Mouse (Mus musculus) thymus, postnatal 36 days (tissue): ENCODE results near the gene Tap1.

Experiments used
- DNase-seq, 2 experiments: peaks; one replicate each; pipeline ENCODE4 v3.0.0; 2022; ENCODE audit warnings: mixed read lengths in 2 of 2

Gene Tap1

DNA sequence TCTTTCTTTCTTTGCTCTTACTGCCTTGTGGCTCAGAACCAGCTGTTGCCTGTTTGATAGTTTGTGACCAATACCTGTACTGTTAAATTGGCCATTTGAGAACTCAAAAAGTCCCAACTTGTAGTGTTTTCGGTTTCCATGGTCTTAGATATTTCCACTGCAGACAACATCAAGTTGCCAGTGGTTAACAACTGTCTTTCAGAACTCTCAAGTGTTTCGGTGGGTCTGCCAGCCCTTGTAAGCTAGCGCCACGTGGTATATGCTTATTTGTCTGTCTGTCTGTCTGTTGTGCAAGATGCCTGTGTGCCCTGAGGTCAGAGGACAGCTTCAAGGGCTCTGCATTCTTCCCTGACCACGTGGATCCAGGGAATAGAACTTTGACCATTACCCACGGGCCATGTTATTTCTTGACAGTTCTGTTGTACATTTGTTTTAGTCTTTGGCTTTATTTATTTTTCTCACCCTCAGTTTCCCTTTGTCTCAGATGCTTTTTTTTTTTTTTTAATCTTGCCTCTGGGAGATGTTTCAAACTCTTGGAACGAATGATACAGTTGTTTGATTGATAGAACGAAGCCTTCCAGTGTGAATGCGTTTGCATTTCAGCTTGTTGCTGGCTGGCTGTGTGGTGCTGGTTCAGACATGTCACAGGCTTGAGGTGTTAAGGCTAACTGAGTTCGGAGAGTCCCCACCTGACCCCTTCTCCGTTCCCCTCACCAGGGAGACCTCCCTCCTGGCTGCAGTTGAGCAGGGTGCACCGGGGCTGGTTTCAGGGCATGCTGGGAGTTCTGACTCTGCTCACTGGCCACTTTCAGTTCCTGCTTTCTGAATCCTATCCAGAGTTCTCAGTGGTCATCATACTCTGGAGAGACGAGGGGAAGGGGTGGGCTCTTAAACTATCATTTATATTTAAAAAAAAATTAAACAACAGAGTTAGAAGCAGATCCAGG lies 7.2 kb upstream of the Tap1 start:
- DNase-seq, result no peak

DNA sequence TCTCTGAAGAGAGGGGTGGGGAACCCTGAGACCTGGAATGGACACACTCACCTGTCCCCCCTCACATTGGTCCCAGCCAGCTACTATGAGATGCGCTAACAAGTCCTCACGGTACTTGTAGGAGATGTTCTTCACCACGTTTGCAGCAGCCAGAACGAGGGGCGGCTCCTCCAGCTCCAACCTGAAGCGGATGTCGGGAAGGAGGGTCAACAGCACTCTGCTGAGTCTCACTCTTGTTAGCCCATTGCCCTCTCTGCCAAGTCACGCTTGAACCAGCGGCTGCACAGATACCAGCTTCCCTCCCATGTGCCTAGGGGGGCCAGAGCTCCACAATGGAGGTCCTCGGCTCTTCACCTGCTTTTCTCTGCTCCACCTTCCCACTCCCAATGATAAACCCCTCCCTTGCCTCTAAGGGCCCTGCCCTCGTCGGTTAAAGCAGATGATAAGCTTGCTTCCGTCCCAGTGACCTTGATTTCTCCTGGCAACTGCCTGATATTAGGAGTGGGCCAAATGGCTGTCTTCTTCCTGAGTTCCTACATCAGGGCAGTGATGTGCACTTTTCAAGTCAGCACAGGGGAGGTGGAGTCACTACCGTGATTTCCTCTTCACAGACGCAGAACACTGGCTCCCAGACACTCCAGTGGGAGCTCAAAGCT lies 3.7 kb upstream of the Tap1 start:
- DNase-seq, result no peak

DNA sequence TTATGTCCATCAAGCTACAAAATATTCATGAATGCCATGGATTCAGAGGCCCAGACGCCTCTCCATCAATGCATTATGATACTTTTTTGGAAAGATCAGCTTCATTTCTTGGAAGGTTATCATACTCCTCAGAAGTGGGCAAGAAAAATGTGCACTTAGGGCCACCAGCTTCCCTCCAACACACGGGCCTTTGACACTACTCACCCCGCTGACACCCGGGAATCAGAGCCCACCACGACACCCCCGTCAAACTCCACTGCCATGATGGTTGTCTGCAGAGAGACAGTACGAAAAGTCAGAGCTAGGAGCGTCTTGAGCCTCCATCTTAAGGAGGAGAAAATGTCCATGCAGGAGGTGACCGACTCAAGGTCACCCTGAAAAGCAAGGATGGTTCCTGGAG lies 1.8 kb upstream of the Tap1 start:
- DNase-seq, result no peak

DNA sequence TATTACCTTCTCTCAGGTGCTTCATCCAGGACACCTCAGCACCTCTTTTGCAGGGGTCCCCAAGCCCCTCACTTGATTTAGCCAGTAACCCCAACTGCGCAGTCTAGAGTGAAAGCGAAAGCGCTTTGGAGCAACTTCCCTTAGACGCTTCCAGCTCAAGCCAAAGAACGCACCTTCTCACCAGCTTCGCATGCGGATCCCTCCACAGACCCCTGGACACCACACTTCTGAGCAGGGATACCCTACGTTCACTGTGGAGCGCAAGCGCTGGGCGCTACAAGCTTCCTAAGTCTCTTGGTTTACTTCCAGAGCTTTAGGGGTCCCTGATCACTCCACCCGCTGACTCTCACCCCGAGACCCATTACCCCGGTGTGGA lies 480 bp upstream of the Tap1 start:
- no peak for DNase-seq

GRCm38 (mm10) chr17:34188010-34188409 lies 657 bp downstream of the Tap1 start:
- DNase-seq, result peak in 1 of 2 experiments; percentile 60

GRCm38 (mm10) chr17:34188986-34189385 lies 1.6 kb downstream of the Tap1 start:
- DNase-seq, result no peak

DNA sequence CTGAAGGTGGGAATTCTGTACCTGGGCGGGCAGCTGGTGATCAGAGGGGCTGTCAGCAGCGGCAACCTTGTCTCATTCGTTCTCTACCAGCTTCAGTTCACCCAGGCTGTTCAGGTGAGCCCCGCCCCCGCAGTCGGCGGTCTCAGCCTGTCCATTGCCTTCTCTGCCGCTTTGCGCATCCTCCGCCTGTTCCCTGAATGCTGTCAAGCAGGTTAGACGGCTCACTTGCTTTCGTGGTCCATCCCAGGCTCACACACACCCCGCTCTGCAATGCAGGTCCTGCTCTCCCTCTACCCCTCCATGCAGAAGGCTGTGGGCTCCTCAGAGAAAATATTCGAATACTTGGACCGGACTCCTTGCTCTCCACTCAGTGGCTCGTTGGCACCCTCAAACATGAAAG lies 5.5 kb downstream of the Tap1 start:
- no peak for DNase-seq

DNA sequence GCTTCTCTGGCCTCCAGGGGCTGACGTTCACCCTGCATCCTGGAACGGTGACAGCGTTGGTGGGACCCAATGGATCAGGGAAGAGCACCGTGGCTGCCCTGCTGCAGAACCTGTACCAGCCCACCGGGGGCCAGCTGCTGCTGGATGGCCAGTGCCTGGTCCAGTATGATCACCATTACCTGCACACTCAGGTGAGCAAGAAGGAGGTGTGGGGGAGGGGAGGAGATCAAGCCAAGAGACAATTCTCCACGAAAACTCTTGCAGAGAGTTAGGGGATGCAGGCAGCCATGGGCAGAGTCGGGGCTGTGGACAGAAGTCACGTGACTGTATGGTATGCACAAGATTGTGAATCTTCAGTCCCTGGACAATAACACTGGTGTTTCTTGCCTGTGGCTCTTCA lies 6.1 kb downstream of the Tap1 start:
- DNase-seq, result no peak

GRCm38 (mm10) chr17:34194723-34195122 lies 7.4 kb downstream of the Tap1 start:
- no peak for DNase-seq

DNA sequence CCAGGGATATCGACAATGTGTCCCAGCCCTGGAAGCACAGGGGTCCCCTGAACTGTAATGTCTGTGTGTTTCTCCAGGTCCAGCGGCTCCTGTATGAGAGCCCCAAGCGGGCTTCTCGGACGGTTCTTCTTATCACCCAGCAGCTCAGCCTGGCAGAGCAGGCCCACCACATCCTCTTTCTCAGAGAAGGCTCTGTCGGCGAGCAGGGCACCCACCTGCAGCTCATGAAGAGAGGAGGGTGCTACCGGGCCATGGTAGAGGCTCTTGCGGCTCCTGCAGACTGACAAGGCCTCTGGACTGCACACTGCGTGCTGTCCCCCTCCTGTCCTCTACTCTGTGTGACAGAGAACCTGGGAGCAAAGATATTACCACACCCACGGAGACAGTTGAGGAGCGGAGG lies 9.1 kb downstream of the Tap1 start:
- peak; percentile 86 to 92 for DNase-seq

GRCm38 (mm10) chr17:34196941-34197894 lies 9.9 kb downstream of the Tap1 start, which contains the start of gene Psmb8:
Gene Psmb8, plus strand, starts transcription at chr17:34197721.
- DNase-seq, result peak; percentile 84 to 89

DNA sequence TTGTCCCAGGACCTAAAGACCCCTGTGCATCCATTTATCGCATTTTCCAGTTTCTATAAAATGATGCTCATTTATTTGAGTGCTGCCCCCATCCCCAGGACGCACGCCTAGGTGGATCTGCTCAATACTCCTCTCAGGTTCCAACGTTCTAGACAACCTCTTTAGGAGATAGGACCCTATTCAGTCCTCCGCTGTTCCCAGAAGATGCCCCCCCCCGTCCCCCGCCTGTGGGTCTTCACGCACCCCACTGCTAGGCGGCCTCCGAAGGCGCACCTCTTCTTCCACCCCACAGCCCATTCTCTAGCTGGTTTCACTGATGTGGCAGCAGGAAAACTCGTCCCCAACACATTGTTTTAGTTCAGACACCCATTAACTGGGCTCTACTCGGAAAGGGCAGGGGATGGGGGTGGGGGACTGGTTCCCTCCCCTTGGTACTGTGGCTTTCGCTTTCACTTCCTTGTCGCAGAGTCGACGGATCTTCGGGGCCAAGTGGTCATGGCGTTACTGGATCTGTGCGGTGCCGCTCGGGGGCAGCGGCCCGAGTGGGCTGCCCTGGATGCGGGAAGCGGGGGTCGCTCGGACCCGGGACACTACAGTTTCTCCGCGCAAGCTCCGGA lies 10.7 kb downstream of the Tap1 start:
- peak; percentile 81 to 82 for DNase-seq

DNA sequence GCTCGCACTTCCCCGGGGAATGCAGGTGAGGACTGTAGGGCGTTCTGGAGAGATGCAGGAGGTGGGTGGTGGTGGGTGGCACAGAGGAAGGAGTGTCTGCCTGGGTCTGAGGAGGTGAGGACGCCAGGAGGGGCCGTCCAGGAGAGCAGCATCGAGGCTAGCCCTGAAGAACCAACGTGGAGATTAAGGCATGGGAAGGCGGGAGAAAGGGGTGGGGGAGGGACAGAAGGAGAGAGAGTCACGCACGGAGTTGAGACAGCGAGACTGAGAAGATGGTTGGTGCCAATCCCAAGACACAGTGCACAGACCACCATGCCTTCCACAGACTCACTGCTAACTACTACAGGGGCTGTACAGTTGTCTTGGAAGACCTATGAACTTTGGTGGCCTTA lies 11.2 kb downstream of the Tap1 start:
- DNase-seq, result no peak

- DNase-seq, result peak in 1 of 2 experiments; percentile 39
Observed at GRCm38 (mm10) chr17:34199050-34199619, 11.8 kb downstream of the Tap1 start.

DNA sequence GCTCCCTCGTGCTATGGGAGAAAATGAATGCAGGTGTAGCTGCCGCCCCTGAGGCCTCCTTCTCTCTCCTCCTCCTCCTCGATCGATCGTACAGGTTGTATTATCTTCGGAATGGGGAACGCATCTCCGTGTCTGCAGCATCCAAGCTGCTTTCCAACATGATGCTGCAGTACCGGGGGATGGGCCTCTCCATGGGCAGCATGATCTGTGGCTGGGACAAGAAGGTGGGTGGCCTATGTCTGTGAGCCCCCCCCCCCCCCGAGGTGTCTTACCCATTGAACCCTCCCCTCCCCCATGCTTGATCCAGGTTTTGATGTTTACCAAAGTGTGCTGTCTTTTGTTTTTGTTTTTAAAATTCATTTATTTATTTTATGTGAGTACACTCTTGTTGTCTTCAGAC lies 12.7 kb downstream of the Tap1 start:
- peak in 1 of 2 experiments; percentile 37 for DNase-seq

GRCm38 (mm10) chr17:34200772-34201505 lies 13.6 kb downstream of the Tap1 start:
- DNase-seq, result peak; percentile 49 to 75

DNA sequence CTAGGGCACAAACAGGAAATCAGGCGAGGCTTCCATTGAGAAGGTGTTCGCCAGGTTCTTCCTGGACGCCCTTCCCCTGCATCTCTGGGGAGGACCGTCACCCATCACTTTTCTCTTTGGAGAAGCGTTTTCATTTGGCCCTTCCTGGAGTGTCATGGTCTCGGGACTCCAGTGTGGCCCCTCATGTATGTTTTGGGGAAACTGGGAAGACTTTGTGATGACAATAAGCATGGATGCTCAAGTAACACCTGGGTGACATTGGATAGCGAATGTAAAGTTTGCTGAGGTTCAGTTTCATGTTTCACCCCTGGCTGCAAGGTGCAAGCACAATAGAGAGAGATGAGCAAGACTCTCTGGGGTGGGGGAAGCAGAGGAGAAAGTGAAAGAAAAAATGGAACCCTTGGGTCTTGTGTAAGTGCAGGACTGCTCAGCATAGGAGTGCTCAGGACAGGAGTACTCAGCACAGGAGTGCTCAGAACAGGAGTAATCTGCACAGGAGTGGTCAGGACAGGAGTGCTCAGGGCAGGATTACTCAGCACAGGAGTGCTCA lies 14.2 kb downstream of the Tap1 start:
- peak in 1 of 2 experiments; percentile 9 for DNase-seq

DNA sequence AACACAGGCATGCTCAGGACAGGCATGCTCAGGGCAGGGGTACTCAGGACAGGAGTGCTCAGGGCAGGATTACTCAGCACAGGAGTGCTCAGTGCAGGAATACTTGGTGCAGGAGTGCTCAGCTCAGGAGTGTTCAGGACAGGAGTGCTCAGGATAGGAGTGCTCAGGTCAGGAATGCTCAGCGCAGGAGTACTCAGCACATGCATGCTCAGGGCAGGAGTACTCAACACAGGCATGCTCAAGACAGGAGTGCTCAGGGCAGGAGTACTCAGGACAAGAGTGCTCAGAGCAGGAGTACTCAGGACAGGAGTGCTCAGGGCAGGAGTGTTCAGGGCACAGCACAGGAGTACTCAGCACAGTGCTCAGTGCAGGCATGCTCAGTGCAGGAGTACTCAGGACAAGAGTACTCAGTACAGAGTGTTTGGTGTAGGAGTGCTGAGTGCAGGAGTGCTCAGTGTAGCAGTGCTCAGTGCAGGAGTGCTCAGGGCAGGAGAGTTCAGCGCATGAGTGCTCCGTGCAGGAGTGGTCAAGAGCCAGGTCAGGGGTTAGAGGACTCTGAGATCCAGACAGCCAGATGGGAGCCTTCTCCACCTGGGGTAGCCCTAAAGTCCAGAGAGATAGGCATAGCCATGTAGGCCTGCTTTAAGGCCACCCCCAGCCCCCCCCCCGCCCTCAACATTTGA lies 15.5 kb downstream of the Tap1 start:
- peak in 1 of 2 experiments; percentile 17 for DNase-seq

- DNase-seq, result no peak
Observed at GRCm38 (mm10) chr17:34203444-34203843, 16.1 kb downstream of the Tap1 start, which contains the start of gene Tap2. Gene Tap2, plus strand, starts transcription at chr17:34203527.

GRCm38 (mm10) chr17:34204303-34205010 lies 17.1 kb downstream of the Tap1 start:
- DNase-seq, result peak; percentile 94 to 97
